Mouse (Mus musculus) midbrain, embryonic 13.5 days (tissue): ENCODE measurements around the gene S100a7a. TPM values are rescaled to one million over a fixed set of nuclear protein-coding genes. Genes with fewer than 3 reads are reported as not detected.

Experiments
- ATAC-seq: fragments of 200-750 bp; cut with Nextera tagmentation; 2 replicates; pipeline ENCODE4 v1.8.0; 2017; ENCODE audit warnings: mild to moderate bottlenecking, moderate TSS enrichment, moderate library complexity
- H3K27ac ChIP-seq: fragments of 300-500 bp; sonication (generic); 2 replicates; pipeline ENCODE4 v1.5.1; 2015; ENCODE audit warnings: inconsistent platforms, mild to moderate bottlenecking, moderate library complexity
- H3K27me3 ChIP-seq: fragments of 300-500 bp; sonication (generic); 2 replicates; pipeline ENCODE4 v1.6.1; 2015; ENCODE audit warnings: mild to moderate bottlenecking, inconsistent platforms
- H3K36me3 ChIP-seq: fragments of 300-500 bp; sonication (generic); 2 replicates; pipeline ENCODE4 v1.6.1; 2015; ENCODE audit warnings: mild to moderate bottlenecking, inconsistent platforms
- H3K4me1 ChIP-seq: fragments of 300-500 bp; sonication (generic); replicated peaks from 2 replicates; pipeline ENCODE4 v1.6.1; 2015; ENCODE audit warnings: inconsistent platforms
- H3K4me2 ChIP-seq: fragments of 300-500 bp; sonication (generic); replicated peaks from 2 replicates; pipeline ENCODE4 v1.6.1; 2015; ENCODE audit warnings: moderate library complexity, mild to moderate bottlenecking, inconsistent platforms
- H3K4me3 ChIP-seq: fragments of 300-500 bp; sonication (generic); replicated peaks from 2 replicates; pipeline ENCODE4 v1.5.1; 2015; ENCODE audit warnings: mild to moderate bottlenecking, inconsistent platforms
- H3K9ac ChIP-seq: fragments of 300-500 bp; sonication (generic); replicated peaks from 2 replicates; pipeline ENCODE4 v1.6.1; 2015; ENCODE audit warnings: mild to moderate bottlenecking, inconsistent platforms
- H3K9me3 ChIP-seq: fragments of 300-500 bp; sonication (generic); 2 replicates; pipeline ENCODE4 v1.6.1; 2016; ENCODE audit warnings: mild to moderate bottlenecking, inconsistent platforms
- WGBS: fragments of 180-500 bp; shearing (Covaris S2); methylation state at CpG from one replicate; pipeline ENCODE4 v1.1.7; 2015; 5-methylcytosine and 5-hydroxymethylcytosine counted together
- polyA plus RNA-seq: library from polyadenylated mRNA; unstranded; fragments of >200 nt; fragmentation: Nextera tagmentation; extraction: Ambion mirVana; gene quantifications from 2 replicates; pipeline ENCODE4 v1.2.1, GENCODE M21; 2015

Gene S100a7a
- polyA plus RNA-seq, 1 experiment from 2014 or later = not detected

DNA sequence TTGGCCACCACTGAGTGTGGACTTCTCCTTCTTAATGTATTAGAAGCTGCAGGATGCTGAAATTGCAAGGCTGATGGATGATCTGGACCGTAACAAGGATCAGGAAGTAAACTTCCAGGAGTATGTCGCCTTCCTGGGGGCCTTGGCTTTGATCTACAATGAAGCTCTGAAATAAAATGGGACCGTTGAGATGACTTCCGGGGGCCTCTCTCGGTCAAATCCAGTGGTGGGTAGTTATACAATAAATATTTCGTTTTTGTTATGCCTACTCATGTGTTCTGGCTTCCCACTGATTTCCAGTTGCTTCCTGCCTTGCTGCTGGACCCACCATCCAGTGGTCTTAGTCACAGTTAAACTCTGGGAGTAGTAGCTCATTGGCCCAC lies 39.7 kb upstream of the S100a7a start:
- Histone ChIP-seq H3K27me3 (peaks cover 10% of the 10 kb centered on the region), H3K27ac (no peak overlapping the region), H3K36me3 (no peaks in the 10 kb centered on the region), H3K9ac (no peak overlapping the region), H3K4me1 (peaks cover 7% of the 10 kb centered on the region), H3K4me2 (no peak overlapping the region), H3K9me3 (no peaks in the 10 kb centered on the region), H3K4me3 (no peak overlapping the region)
- 81% methylated on average over 6 of the region's 6 CpGs for WGBS
- no peak for ATAC-seq

DNA sequence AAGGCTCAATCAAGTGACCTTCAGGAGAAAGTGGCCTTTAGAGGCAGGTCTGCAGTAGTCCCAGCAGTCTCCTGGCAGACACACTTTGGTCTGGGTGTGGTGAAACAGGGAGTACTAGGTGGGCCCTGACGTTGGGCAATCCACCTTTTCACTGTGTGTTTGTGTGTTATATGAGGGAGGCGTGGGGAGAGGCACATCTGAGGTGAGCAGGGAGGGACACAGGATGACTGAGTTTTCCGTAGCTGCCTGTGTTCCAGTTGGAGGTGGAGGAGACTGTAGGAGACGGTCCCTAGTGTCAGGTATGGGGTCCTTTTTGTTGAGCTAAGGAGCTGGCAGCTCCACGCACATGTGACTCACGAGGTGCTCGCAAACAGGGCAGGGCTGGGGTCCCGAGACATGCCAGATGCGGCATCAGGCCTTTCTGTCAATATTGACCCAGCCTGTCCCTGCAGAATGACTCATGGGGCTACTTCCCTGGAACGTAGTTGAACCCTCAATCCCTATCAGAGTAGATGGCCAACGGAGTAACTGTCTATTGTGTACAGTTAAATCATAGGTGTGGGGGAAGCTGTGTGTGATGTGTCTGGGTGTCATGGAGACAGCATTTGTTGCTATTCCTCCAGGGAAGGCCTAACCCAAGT lies 39.1 kb upstream of the S100a7a start:
- Histone ChIP-seq H3K27me3 (peaks cover 10% of the 10 kb centered on the region), H3K4me3 (no peak overlapping the region), H3K9me3 (no peaks in the 10 kb centered on the region), H3K9ac (no peak overlapping the region), H3K36me3 (no peaks in the 10 kb centered on the region), H3K4me2 (no peak overlapping the region), H3K27ac (no peak overlapping the region), H3K4me1 (peaks cover 7% of the 10 kb centered on the region)
- no peak for ATAC-seq
- WGBS = 87% methylated on average over 11 of the region's 11 CpGs

GRCm38 (mm10) chr3:90615415-90615814 lies 38.4 kb upstream of the S100a7a start:
- Histone ChIP-seq H3K36me3 (no peaks in the 10 kb centered on the region), H3K27me3 (peaks cover 10% of the 10 kb centered on the region), H3K4me1 (peaks cover 7% of the 10 kb centered on the region), H3K9me3 (no peaks in the 10 kb centered on the region), H3K4me3 (no peak overlapping the region), H3K9ac (no peak overlapping the region), H3K27ac (no peak overlapping the region), H3K4me2 (no peak overlapping the region)
- WGBS = 10% methylated on average over 7 of the region's 7 CpGs
- peak; percentile 53 for ATAC-seq

DNA sequence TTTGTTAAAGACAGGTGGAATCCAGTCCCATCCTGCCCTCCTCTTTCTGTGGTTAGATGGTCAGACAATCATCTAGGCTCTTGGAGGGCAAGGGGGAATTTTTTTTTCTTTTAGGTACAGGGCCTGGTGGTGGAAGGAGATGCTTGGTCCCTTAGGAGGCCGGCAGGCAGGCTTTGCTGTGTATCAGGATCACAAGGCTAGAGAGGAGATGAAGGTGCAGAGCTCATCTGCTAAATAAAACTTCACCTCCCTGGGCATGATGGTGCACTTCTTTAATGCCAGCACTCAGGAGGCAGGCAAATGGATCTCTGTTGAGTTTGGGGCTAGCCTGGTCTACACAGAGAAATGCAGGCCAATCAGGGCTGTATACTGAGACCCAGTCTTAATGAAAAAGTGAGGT lies 37.9 kb upstream of the S100a7a start:
- Histone ChIP-seq H3K4me3 (no peak overlapping the region), H3K4me2 (no peak overlapping the region), H3K9me3 (no peaks in the 10 kb centered on the region), H3K9ac (no peak overlapping the region), H3K27me3 (peaks cover 10% of the 10 kb centered on the region), H3K4me1 (peaks cover 7% of the 10 kb centered on the region), H3K36me3 (no peaks in the 10 kb centered on the region), H3K27ac (no peak overlapping the region)
- ATAC-seq = no peak
- WGBS = 83% methylated on average over 1 of the region's 1 CpGs

GRCm38 (mm10) chr3:90617586-90617985 lies 36.2 kb upstream of the S100a7a start:
- Histone ChIP-seq H3K36me3 (no peaks in the 10 kb centered on the region), H3K9ac (no peak overlapping the region), H3K4me1 (peaks cover 7% of the 10 kb centered on the region), H3K27me3 (peaks cover 10% of the 10 kb centered on the region), H3K4me3 (no peak overlapping the region), H3K9me3 (no peaks in the 10 kb centered on the region), H3K27ac (no peak overlapping the region), H3K4me2 (no peak overlapping the region)
- no peak for ATAC-seq
- 11% methylated on average over 1 of the region's 1 CpGs for WGBS

GRCm38 (mm10) chr3:90621552-90621951 lies 32.3 kb upstream of the S100a7a start:
- H3K27ac ChIP-seq = no peak overlapping the region
- no peaks in the 10 kb centered on the region for H3K27me3 ChIP-seq
- no peak for ATAC-seq
- H3K4me2 ChIP-seq = no peak overlapping the region
- no peak overlapping the region for H3K4me3 ChIP-seq
- H3K9me3 ChIP-seq = no peaks in the 10 kb centered on the region
- no peaks in the 10 kb centered on the region for H3K36me3 ChIP-seq
- H3K4me1 ChIP-seq = peaks cover 19% of the 10 kb centered on the region
- WGBS = 65% methylated on average over 7 of the region's 7 CpGs
- no peak overlapping the region for H3K9ac ChIP-seq

DNA sequence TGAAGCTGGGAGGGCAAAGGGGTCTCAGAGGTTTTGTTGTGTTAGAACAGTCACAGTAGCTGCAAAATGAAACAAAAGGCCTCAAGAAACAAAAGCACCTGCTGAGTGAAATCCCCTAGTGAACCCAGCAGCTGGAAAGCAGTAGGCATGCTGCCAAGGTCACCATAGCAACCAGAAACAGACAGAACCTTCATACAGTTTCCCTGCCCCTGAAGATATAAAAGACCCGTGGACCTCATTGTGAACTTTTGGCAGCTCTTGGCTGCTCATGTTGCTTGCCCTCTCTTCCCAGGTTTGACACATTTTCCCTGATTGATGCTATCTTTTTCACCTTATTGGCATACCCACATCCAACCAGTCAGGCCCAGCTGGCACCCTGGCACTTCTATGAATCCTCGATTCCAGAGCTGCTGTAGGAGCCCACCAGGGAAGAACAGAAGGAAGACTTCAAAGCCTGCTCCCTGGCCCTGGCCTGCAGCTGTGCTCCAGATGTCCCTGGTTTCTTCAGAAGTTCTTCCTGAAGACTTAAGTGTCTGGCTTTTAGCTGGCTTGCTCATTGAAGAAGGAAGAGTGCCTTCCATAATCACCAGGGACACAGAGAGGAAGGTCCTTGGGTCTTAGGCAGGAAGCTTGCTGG lies 30.3 kb upstream of the S100a7a start:
- 8% methylated on average over 2 of the region's 2 CpGs for WGBS
- Histone ChIP-seq H3K9ac (no peak overlapping the region), H3K9me3 (no peaks in the 10 kb centered on the region), H3K27ac (peak overlapping the region; percentile 67; the same call in 1 of the 2 replicates), H3K4me2 (no peak overlapping the region), H3K36me3 (no peaks in the 10 kb centered on the region), H3K4me1 (peaks cover 19% of the 10 kb centered on the region), H3K27me3 (no peaks in the 10 kb centered on the region), H3K4me3 (no peak overlapping the region)
- peak; percentile 72 for ATAC-seq

DNA sequence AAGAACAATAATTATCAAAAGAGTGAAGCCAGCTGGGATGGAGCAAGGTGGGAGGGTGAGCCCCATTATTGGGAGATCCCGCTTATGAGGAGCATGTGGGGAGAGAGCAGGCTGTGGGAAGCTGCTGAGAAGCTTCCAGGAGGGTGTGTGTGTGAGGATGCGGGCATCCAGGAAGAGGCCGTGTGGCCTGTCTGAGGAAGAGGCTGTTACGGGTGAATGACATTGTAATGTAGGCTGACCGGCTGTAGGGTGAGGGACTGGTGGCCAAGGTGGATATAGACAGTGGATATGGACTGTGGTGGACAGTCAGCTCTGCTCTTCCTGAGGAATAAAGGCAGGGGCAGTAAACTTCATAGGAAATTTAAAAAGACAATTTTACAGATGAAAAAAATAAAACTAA lies 28.3 kb upstream of the S100a7a start:
- ATAC-seq = no peak
- Histone ChIP-seq H3K27ac (no peak overlapping the region), H3K27me3 (no peaks in the 10 kb centered on the region), H3K9ac (no peak overlapping the region), H3K4me2 (no peak overlapping the region), H3K4me1 (peaks cover 19% of the 10 kb centered on the region), H3K4me3 (no peak overlapping the region), H3K9me3 (no peaks in the 10 kb centered on the region), H3K36me3 (no peaks in the 10 kb centered on the region)
- WGBS = 73% methylated on average over 5 of the region's 5 CpGs

- Histone ChIP-seq H3K9ac (no peak overlapping the region), H3K27ac (no peak overlapping the region), H3K4me1 (peaks cover 19% of the 10 kb centered on the region), H3K9me3 (no peaks in the 10 kb centered on the region), H3K36me3 (no peaks in the 10 kb centered on the region), H3K4me2 (no peak overlapping the region), H3K27me3 (no peaks in the 10 kb centered on the region), H3K4me3 (no peak overlapping the region)
- WGBS = 78% methylated on average over 9 of the region's 9 CpGs
- ATAC-seq = no peak
Observed at GRCm38 (mm10) chr3:90626266-90627021, 27.4 kb upstream of the S100a7a start.

DNA sequence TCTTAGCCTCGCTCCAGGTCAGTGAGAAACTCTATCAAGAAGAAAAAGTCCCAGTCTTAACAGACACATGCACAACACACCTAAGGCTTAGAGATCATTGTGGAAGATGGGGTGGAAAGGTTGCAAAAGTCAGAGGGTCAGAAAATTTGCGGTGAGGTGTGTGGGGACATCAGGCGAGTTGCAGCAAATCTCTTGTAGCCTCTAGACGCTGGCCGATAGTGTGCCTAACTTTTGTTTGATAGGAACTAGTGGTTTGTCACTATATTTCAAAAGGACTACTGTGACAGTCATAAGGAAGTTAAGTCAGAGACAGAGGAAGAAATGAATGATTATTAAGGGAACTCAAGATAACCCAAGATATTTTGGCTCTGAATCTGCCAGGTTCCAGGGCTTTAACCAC lies 26.5 kb upstream of the S100a7a start:
- H3K9me3 ChIP-seq = no peaks in the 10 kb centered on the region
- ATAC-seq = no peak
- H3K27ac ChIP-seq = no peak overlapping the region
- H3K27me3 ChIP-seq = no peaks in the 10 kb centered on the region
- peaks cover 19% of the 10 kb centered on the region for H3K4me1 ChIP-seq
- WGBS = 94% methylated on average over 5 of the region's 5 CpGs
- no peaks in the 10 kb centered on the region for H3K36me3 ChIP-seq
- no peak overlapping the region for H3K9ac ChIP-seq
- no peak overlapping the region for H3K4me2 ChIP-seq
- H3K4me3 ChIP-seq = no peak overlapping the region

- Histone ChIP-seq H3K36me3 (no peaks in the 10 kb centered on the region), H3K27me3 (no peaks in the 10 kb centered on the region), H3K27ac (no peak overlapping the region), H3K9ac (no peak overlapping the region), H3K4me1 (peaks cover 17% of the 10 kb centered on the region), H3K9me3 (no peaks in the 10 kb centered on the region), H3K4me2 (no peak overlapping the region), H3K4me3 (no peak overlapping the region)
- no peak for ATAC-seq
- 63% methylated on average over 4 of the region's 4 CpGs for WGBS
Observed at GRCm38 (mm10) chr3:90627807-90628206, 26.0 kb upstream of the S100a7a start.

DNA sequence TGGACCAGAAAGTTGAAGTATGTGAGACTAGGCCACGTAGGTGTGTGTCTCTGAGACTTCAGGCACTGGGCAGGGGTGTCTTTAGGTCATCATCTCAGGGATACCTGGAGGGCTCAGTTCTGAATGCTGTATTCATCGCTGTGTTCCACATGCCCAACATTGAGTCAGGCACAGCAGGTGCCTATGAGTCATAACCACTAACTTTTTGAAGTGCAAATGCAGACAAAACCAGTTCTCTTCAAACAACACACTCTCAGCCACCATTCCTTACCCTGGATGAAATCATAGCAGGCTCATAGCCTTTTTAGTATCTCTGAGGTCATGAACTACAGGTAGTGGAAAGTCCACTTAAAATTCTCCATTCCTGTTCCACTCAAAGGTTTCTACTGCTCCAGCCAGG lies 24.5 kb upstream of the S100a7a start:
- Histone ChIP-seq H3K27ac (no peak overlapping the region), H3K4me2 (no peak overlapping the region), H3K9ac (no peak overlapping the region), H3K9me3 (no peaks in the 10 kb centered on the region), H3K36me3 (no peaks in the 10 kb centered on the region), H3K27me3 (no peaks in the 10 kb centered on the region), H3K4me1 (peaks cover 2% of the 10 kb centered on the region; the same call in 1 of the 2 replicates), H3K4me3 (no peak overlapping the region)
- 86% methylated on average over 2 of the region's 2 CpGs for WGBS
- no peak for ATAC-seq
